Mouse (Mus musculus) olfactory bulb, adult 2 months (tissue): ENCODE data around the gene Ccdc82.

Source experiments
- CTCF ChIP-seq: fragments of 200-500 bp; IDR thresholded peaks from 2 replicates; pipeline ENCODE4 v1.5.1; 2012; ENCODE audit warnings: low read depth, mild to moderate bottlenecking, low read length, moderate library complexity; ENCODE audit not compliant: insufficient read depth
- POLR2A ChIP-seq: fragments of 200-500 bp; IDR thresholded peaks from 2 replicates; pipeline ENCODE4 v1.6.1; 2012; ENCODE audit warnings: mild to moderate bottlenecking, low read depth, low read length, moderate library complexity; ENCODE audit not compliant: insufficient read depth

DNA sequence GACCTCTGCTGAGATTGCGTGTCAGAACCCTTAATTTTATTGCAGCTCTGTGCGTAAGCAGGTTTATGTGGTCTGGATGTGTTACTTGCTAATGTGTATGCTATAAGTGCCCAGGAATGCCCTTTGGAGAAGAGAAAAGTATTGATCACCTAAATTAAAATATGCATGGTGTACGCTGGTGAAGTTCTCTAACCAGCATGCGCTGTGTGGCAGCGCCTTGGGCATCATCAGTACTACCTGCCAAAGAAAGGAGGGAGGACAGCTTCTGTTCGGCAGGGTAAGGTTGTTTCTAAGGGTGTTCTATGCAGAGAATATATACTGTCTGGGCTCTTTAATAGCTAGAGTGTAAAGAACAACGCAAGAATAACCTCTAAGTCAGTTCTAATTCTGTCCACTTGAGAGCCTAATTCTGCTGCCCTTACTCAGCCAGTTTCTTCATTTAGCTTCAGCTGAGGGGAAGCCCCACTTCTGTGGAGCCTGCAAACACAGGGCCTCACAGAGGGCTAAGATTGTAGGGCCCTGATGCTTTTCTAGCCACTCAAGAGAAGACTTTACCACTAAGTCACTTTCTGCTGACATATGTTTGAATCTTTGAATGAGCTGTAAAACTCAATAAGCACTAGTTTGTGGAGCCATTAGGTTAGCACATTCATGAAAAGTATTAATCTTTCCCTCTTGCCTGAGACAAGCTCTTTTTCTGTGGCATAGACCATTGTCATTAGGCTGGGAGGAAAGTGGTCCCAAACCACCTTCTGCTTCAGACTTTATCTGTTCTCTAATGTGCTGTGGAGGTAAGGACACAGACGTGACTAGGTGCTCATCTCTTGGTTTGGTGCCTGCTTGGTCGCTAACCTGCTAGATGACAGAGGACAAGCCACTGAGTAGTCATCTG, 54.4 kb downstream of the Ccdc82 start:
- TF ChIP-seq POLR2A (no peak), CTCF (no peak)
